Mouse (Mus musculus) monocyte, adult 2 months (primary cell): ENCODE data around the gene Myof.
A peak's percentile ranks its signal among the peaks of the same experiment; 100 is the strongest.

ENCODE experiments used
- DNase-seq, 2 experiments: peaks; one replicate each; pipeline ENCODE4 v3.0.0; 2022; ENCODE audit warnings: low spot score in 2 of 2, low read depth in 1 of 2

Myof gene

GRCm38 (mm10) chr19:38004809-38005380 is 38.5 kb downstream of the Myof start:
- no peak for DNase-seq

GRCm38 (mm10) chr19:38003671-38004521 is 39.5 kb downstream of the Myof start:
- no peak for DNase-seq

GRCm38 (mm10) chr19:38002816-38003215 is 40.6 kb downstream of the Myof start:
- DNase-seq = no peak

- no peak for DNase-seq
These were observed 42.4 kb downstream of the Myof start for GRCm38 (mm10) chr19:38000990-38001389.

- no peak for DNase-seq
These were observed 43.4 kb downstream of the Myof start for GRCm38 (mm10) chr19:37999941-38000340.

GRCm38 (mm10) chr19:37994301-37994700 is 49.1 kb downstream of the Myof start:
- DNase-seq = no peak

GRCm38 (mm10) chr19:37992184-37992554 is 51.2 kb downstream of the Myof start:
- no peak for DNase-seq

GRCm38 (mm10) chr19:37991399-37992183 is 51.8 kb downstream of the Myof start:
- DNase-seq = no peak

GRCm38 (mm10) chr19:37989971-37990370 is 53.4 kb downstream of the Myof start:
- DNase-seq = no peak

GRCm38 (mm10) chr19:37988156-37988555 is 55.2 kb downstream of the Myof start:
- no peak for DNase-seq

GRCm38 (mm10) chr19:37985730-37986129 is 57.6 kb downstream of the Myof start:
- DNase-seq = no peak

GRCm38 (mm10) chr19:37975951-37976350 is 67.4 kb downstream of the Myof start:
- no peak for DNase-seq

GRCm38 (mm10) chr19:37970571-37970970 is 72.8 kb downstream of the Myof start:
- DNase-seq = no peak

GRCm38 (mm10) chr19:37970004-37970403 is 73.4 kb downstream of the Myof start:
- DNase-seq = no peak

GRCm38 (mm10) chr19:37965828-37966227 is 77.5 kb downstream of the Myof start:
- no peak for DNase-seq

GRCm38 (mm10) chr19:37963421-37963820 is 80.0 kb downstream of the Myof start:
- DNase-seq = peak in 1 of 2 experiments; percentile 25

- DNase-seq = no peak
These were observed 82.6 kb downstream of the Myof start for GRCm38 (mm10) chr19:37960791-37961190.

GRCm38 (mm10) chr19:37959543-37960215 is 83.7 kb downstream of the Myof start:
- no peak for DNase-seq

- no peak for DNase-seq
These were observed 84.3 kb downstream of the Myof start for GRCm38 (mm10) chr19:37959076-37959475.

GRCm38 (mm10) chr19:37957256-37957655 is 86.1 kb downstream of the Myof start:
- no peak for DNase-seq

- DNase-seq = no peak
These were observed 87.4 kb downstream of the Myof start for GRCm38 (mm10) chr19:37956006-37956405.
